Mouse (Mus musculus) midbrain, embryonic 16.5 days (tissue): ENCODE results near the gene Gm21797. TPM values are rescaled to one million over a fixed set of nuclear protein-coding genes. Genes with fewer than 3 reads are reported as not detected.
"Not testable (repeated sequence)": the region's sequence is repeated elsewhere in the genome, so short reads cannot be mapped to it uniquely, and the experiment has no call there.

Experiments
- ATAC-seq: fragments of 200-750 bp; cut with Nextera tagmentation; 2 replicates; pipeline ENCODE4 v1.8.0; 2017; ENCODE audit warnings: moderate TSS enrichment
- H3K27ac ChIP-seq: fragments of 300-500 bp; sonication (generic); 2 replicates; pipeline ENCODE4 v1.5.1; 2014; ENCODE audit warnings: mild to moderate bottlenecking, low read length, mixed read lengths
- H3K27me3 ChIP-seq: fragments of 300-500 bp; sonication (generic); 2 replicates; pipeline ENCODE4 v1.6.1; 2014; ENCODE audit warnings: low read depth, low read length, mixed read lengths; ENCODE audit not compliant: control insufficient read depth, insufficient read depth
- H3K36me3 ChIP-seq: fragments of 300-500 bp; sonication (generic); 2 replicates; pipeline ENCODE4 v1.6.1; 2014; ENCODE audit warnings: mild to moderate bottlenecking, low read length, moderate library complexity, mixed read lengths; ENCODE audit not compliant: control insufficient read depth, insufficient read depth
- H3K4me1 ChIP-seq: fragments of 300-500 bp; sonication (generic); 2 replicates; pipeline ENCODE4 v1.6.1; 2014; ENCODE audit warnings: mild to moderate bottlenecking, low read length, mixed read lengths; ENCODE audit not compliant: control insufficient read depth, insufficient read depth
- H3K4me2 ChIP-seq: fragments of 300-500 bp; sonication (generic); 2 replicates; pipeline ENCODE4 v1.6.1; 2014; ENCODE audit warnings: mild to moderate bottlenecking, low read length, mixed read lengths
- H3K4me3 ChIP-seq: fragments of 300-500 bp; sonication (generic); 2 replicates; pipeline ENCODE4 v1.5.1; 2014; ENCODE audit warnings: low read depth, mild to moderate bottlenecking, low read length, moderate library complexity, mixed read lengths
- H3K9ac ChIP-seq: fragments of 300-500 bp; sonication (generic); 2 replicates; pipeline ENCODE4 v1.6.1; 2014; ENCODE audit warnings: low read depth, low read length, mixed read lengths
- H3K9me3 ChIP-seq: fragments of 300-500 bp; sonication (generic); replicated peaks from 2 replicates; pipeline ENCODE4 v1.6.1; 2014; ENCODE audit warnings: mild to moderate bottlenecking, low read length, mixed read lengths; ENCODE audit not compliant: control insufficient read depth, poor library complexity, severe bottlenecking
- WGBS: fragments of 180-500 bp; shearing (Covaris S2); extraction: QIAGEN DNeasy Blood & Tissue Kit; methylation state at CpG from one replicate; pipeline ENCODE4 v1.1.7; 2014; 5-methylcytosine and 5-hydroxymethylcytosine counted together
- polyA plus RNA-seq: library from polyadenylated mRNA; unstranded; fragments of >200 nt; fragmentation: Nextera tagmentation; extraction: Ambion mirVana; gene quantifications from 2 replicates; pipeline ENCODE4 v1.2.1, GENCODE M21; 2015

Gm21797 gene
- polyA plus RNA-seq, result not detected in 2 replicates

DNA sequence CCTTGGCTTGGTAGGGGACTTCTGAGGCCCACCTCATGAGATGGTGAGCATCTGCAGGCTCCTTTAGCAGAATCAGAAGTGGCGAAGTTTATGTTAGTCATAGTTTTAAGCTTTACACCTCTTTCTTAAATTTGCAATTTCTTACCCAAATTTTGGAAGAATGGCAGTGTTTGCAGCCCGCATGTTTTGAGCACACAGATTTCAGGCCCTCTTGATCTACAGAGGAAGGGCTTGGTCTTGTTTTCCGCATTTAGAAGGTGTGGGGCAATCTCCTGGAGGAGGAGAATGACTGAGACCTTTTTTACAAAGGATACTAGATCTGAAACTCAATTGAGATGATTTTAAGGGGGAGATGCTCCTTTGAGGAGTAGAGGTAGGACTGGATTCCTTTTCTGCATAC lies at the start of gene Gm21797:
Gm21797 (minus strand) TSS at position 101 of the 400 bp plus-strand sequence.
- H3K27ac ChIP-seq, H3K9ac ChIP-seq, H3K4me3 ChIP-seq, H3K27me3 ChIP-seq, H3K36me3 ChIP-seq, H3K4me1 ChIP-seq, H3K9me3 ChIP-seq, H3K4me2 ChIP-seq, ATAC-seq: not testable (repeated sequence)
- no CpG with 5 or more reads among the region's 3 CpGs for WGBS

DNA sequence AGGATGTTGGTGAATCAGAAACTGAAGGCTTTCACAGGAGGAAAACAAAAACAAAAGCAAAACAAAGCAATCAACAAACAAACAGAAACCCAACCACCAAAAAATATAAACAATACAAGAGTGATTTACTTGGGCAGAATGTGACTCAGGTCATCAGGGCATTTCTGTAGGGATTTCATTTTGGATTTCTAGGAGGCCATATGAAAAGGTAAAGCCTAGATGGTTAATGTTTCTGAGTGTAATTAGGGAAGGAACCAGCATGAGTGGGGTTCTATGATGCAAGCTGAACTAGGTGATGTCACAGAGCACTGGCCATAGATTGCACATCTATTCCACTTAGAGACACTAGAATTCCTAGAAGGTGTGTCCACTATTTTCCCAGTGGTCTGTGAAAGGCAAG lies 29.0 kb upstream of the Gm21797 start, which contains the start of gene Gm20795:
Gm20795 (plus strand) TSS at position 301 of the 400 bp plus-strand sequence.
- H3K4me2 ChIP-seq, H3K4me3 ChIP-seq, H3K4me1 ChIP-seq, H3K36me3 ChIP-seq, H3K9ac ChIP-seq, H3K9me3 ChIP-seq, ATAC-seq, H3K27ac ChIP-seq, H3K27me3 ChIP-seq: not testable (repeated sequence)

Other genes starting within 250 kb of the Gm21797 start
- not detected in 2 replicates for gene Gm21852, start 123.8 kb downstream of the Gm21797 start, polyA plus RNA-seq
- gene Gm20795, start 29.1 kb upstream of the Gm21797 start, polyA plus RNA-seq, result not detected in 2 replicates